Comparison of ENCODE assay signal across 15 mouse cellular contexts in genomic region chr5:103305716-103306447, GRCm38 (mm10).
DNase-seq lines count a peak whose midpoint lies in the region; ATAC-seq and TF ChIP-seq lines count a peak whose summit lies in the region.
"Had no signal": no experiment of that assay in that cellular context is flagged by ENCODE, and none has a peak within 500 bp of the region (broad histone marks: within the 10 kb centered on the region; RNA-seq: fewer than 3 reads in every experiment).

No protein-coding gene starts in this region.

- H3K4me1 ChIP-seq in forebrain, embryonic 14.5 days (ENCODE audit: control insufficient read depth, insufficient read depth, low read length) = no peaks in the 10 kb centered on the region
- no peaks in the 10 kb centered on the region for H3K4me1 ChIP-seq in forebrain, embryonic 11.5 days (replicated peaks; ENCODE audit: control insufficient read depth, insufficient read depth, low read length)
- H3K4me1 ChIP-seq in lung, embryonic 16.5 days (replicated peaks; ENCODE audit: control insufficient read depth, insufficient read depth, low read length) = no peaks in the 10 kb centered on the region
- H3K4me1 ChIP-seq in hindbrain, postnatal 0 days (ENCODE audit: insufficient read depth, low read length) = no peaks in the 10 kb centered on the region
- H3K4me1 ChIP-seq in kidney, embryonic 16.5 days (ENCODE audit: insufficient read depth, low read length) = no peaks in the 10 kb centered on the region
- H3K4me1 ChIP-seq: embryonic facial prominence, embryonic 12.5 days; heart, embryonic 12.5 days had no signal

- no peak overlapping the region for H3K4me3 ChIP-seq in forebrain, embryonic 14.5 days (ENCODE audit: low read depth, low read length)
- H3K4me3 ChIP-seq in forebrain, embryonic 11.5 days (ENCODE audit: low read depth, low read length) = no peak overlapping the region
- H3K4me3 ChIP-seq in lung, embryonic 16.5 days (ENCODE audit: low read length) = no peak overlapping the region
- no peak overlapping the region for H3K4me3 ChIP-seq in hindbrain, postnatal 0 days (ENCODE audit: low read length)
- no peak overlapping the region for H3K4me3 ChIP-seq in kidney, embryonic 16.5 days (ENCODE audit: low read length)
- H3K4me3 ChIP-seq: embryonic facial prominence, embryonic 12.5 days; heart, embryonic 12.5 days had no signal

- no peaks in the 10 kb centered on the region for H3K9me3 ChIP-seq in forebrain, embryonic 14.5 days (replicated peaks; ENCODE audit: control insufficient read depth, low read length)
- no peaks in the 10 kb centered on the region; the same call in 1 of the 2 replicates for H3K9me3 ChIP-seq in forebrain, embryonic 11.5 days (ENCODE audit: control insufficient read depth, low read length)
- H3K9me3 ChIP-seq in lung, embryonic 16.5 days (ENCODE audit: control insufficient read depth, low read length) = no peaks in the 10 kb centered on the region
- no peaks in the 10 kb centered on the region for H3K9me3 ChIP-seq in hindbrain, postnatal 0 days (ENCODE audit: low read length)
- H3K9me3 ChIP-seq in kidney, embryonic 16.5 days (ENCODE audit: low read length) = peaks cover 3% of the 10 kb centered on the region; the same call in 1 of the 2 replicates
- H3K9me3 ChIP-seq: embryonic facial prominence, embryonic 12.5 days had no signal

- H3K4me2 ChIP-seq in forebrain, embryonic 14.5 days (ENCODE audit: low read length) = no peak overlapping the region
- no peak overlapping the region for H3K4me2 ChIP-seq in forebrain, embryonic 11.5 days (ENCODE audit: low read depth, low read length, severe bottlenecking)
- no peak overlapping the region for H3K4me2 ChIP-seq in lung, embryonic 16.5 days (ENCODE audit: low read depth, low read length)
- H3K4me2 ChIP-seq in hindbrain, postnatal 0 days (ENCODE audit: low read depth, low read length) = no peak overlapping the region
- H3K4me2 ChIP-seq in kidney, embryonic 16.5 days (replicated peaks; ENCODE audit: low read depth, low read length) = no peak overlapping the region
- H3K4me2 ChIP-seq: embryonic facial prominence, embryonic 12.5 days; heart, embryonic 12.5 days had no signal

- no peak overlapping the region for H3K9ac ChIP-seq in forebrain, embryonic 14.5 days (ENCODE audit: low read length)
- no peak overlapping the region for H3K9ac ChIP-seq in forebrain, embryonic 11.5 days (ENCODE audit: low read length)
- no peak overlapping the region for H3K9ac ChIP-seq in lung, embryonic 16.5 days (ENCODE audit: low read length)
- H3K9ac ChIP-seq in hindbrain, postnatal 0 days (replicated peaks; ENCODE audit: low read length) = no peak overlapping the region
- H3K9ac ChIP-seq in kidney, embryonic 16.5 days (replicated peaks; ENCODE audit: low read length) = no peak overlapping the region
- H3K9ac ChIP-seq: embryonic facial prominence, embryonic 12.5 days; heart, embryonic 12.5 days had no signal

- 67% methylated on average over 11 of the region's 11 CpGs for WGBS in forebrain, embryonic 14.5 days
- WGBS in forebrain, embryonic 11.5 days = 82% methylated on average over 11 of the region's 11 CpGs
- WGBS in lung, embryonic 16.5 days = 57% methylated on average over 11 of the region's 11 CpGs
- 57% methylated on average over 11 of the region's 11 CpGs for WGBS in hindbrain, postnatal 0 days
- 78% methylated on average over 11 of the region's 11 CpGs for WGBS in kidney, embryonic 16.5 days

- peak; percentile 83 for ATAC-seq in forebrain, embryonic 14.5 days
- no peak for ATAC-seq in forebrain, embryonic 11.5 days (replicated peaks; ENCODE audit: low FRiP score)
- peak; percentile 52; the same call in 1 of the 2 replicates for ATAC-seq in lung, embryonic 16.5 days (ENCODE audit: low read depth)
- ATAC-seq in hindbrain, postnatal 0 days = peak; percentile 78
- no peak for ATAC-seq in kidney, embryonic 16.5 days (ENCODE audit: low FRiP score, low TSS enrichment)

- no peak overlapping the region for H3K27ac ChIP-seq in forebrain, embryonic 14.5 days (ENCODE audit: low read depth, low read length)
- no peak overlapping the region for H3K27ac ChIP-seq in forebrain, embryonic 11.5 days (ENCODE audit: low read depth, low read length)
- H3K27ac ChIP-seq in lung, embryonic 16.5 days (ENCODE audit: low read length) = no peak overlapping the region
- H3K27ac ChIP-seq in hindbrain, postnatal 0 days = no peak overlapping the region
- no peak overlapping the region for H3K27ac ChIP-seq in kidney, embryonic 16.5 days (ENCODE audit: low read length)
- H3K27ac ChIP-seq: embryonic facial prominence, embryonic 12.5 days; kidney, postnatal 0 days had no signal

- H3K27me3 ChIP-seq in forebrain, embryonic 14.5 days (replicated peaks; ENCODE audit: control insufficient read depth, insufficient read depth, low read length) = no peaks in the 10 kb centered on the region
- no peaks in the 10 kb centered on the region for H3K27me3 ChIP-seq in forebrain, embryonic 11.5 days (ENCODE audit: control insufficient read depth, insufficient read depth, low read length)
- no peaks in the 10 kb centered on the region for H3K27me3 ChIP-seq in lung, embryonic 16.5 days (ENCODE audit: control insufficient read depth, insufficient read depth, low read depth, low read length)
- no peaks in the 10 kb centered on the region for H3K27me3 ChIP-seq in hindbrain, postnatal 0 days (ENCODE audit: insufficient read depth, low read length)
- no peaks in the 10 kb centered on the region for H3K27me3 ChIP-seq in kidney, embryonic 16.5 days (ENCODE audit: insufficient read depth, low read length)
- H3K27me3 ChIP-seq: embryonic facial prominence, embryonic 12.5 days; heart, embryonic 12.5 days had no signal

- H3K36me3 ChIP-seq in forebrain, embryonic 14.5 days (ENCODE audit: control insufficient read depth, insufficient read depth, low read length) = no peaks in the 10 kb centered on the region
- no peaks in the 10 kb centered on the region for H3K36me3 ChIP-seq in forebrain, embryonic 11.5 days (ENCODE audit: control insufficient read depth, insufficient read depth, low read length)
- H3K36me3 ChIP-seq in lung, embryonic 16.5 days (ENCODE audit: control insufficient read depth, insufficient read depth, low read length) = no peaks in the 10 kb centered on the region
- no peaks in the 10 kb centered on the region for H3K36me3 ChIP-seq in hindbrain, postnatal 0 days (ENCODE audit: insufficient read depth, low read length)
- H3K36me3 ChIP-seq in kidney, embryonic 16.5 days (ENCODE audit: insufficient read depth, low read length) = no peaks in the 10 kb centered on the region
- H3K36me3 ChIP-seq: embryonic facial prominence, embryonic 12.5 days; G1E; heart, embryonic 12.5 days had no signal

- no peak for TF ChIP-seq CTCF in hindbrain, postnatal 0 days (IDR thresholded peaks at IDR 0.05; ENCODE audit: low read depth)

- DNase-seq in forebrain, embryonic 14.5 days (ENCODE audit: low spot score) = peak; percentile 61
- no peak for DNase-seq in forebrain, embryonic 11.5 days (ENCODE audit: low spot score)
- DNase-seq in lung, postnatal 25 days (ENCODE audit: low spot score) = no peak
- DNase-seq in R1 (ENCODE audit: low read depth, low spot score) = peak; percentile 17
- peak; percentile 56 for DNase-seq in hindbrain, postnatal 0 days (ENCODE audit: low spot score)
- DNase-seq in c-Kit-positive CD71-positive TER-119-positive erythroid progenitor cells, embryonic 14.5 days (ENCODE audit: low spot score) = no peak
- DNase-seq: B cell, adult 2 months; cerebellum, adult 9-10 months; lung, adult 2 months had no signal

Comparison
In these comparisons a context has a peak if more than half of its experiments do, and no peak if none do; other contexts are left out.
1. ATAC-seq: peak in forebrain, embryonic 14.5 days (single experiment), lung, embryonic 16.5 days (single experiment) and hindbrain, postnatal 0 days (single experiment); none in forebrain, embryonic 11.5 days (single experiment) and kidney, embryonic 16.5 days (single experiment).
2. DNase-seq: peak in forebrain, embryonic 14.5 days (single experiment), R1 (single experiment) and hindbrain, postnatal 0 days (single experiment); none in forebrain, embryonic 11.5 days (single experiment), lung, postnatal 25 days (single experiment) and c-Kit-positive CD71-positive TER-119-positive erythroid progenitor cells, embryonic 14.5 days (single experiment).